Mouse (Mus musculus) frontal cortex, postnatal 14 days (tissue): ENCODE results near the gene 4932438H23Rik.

Experiments
- DNase-seq, 2 experiments: peaks; one replicate each; pipeline ENCODE4 v3.0.0; 2022; ENCODE audit warnings: low spot score in 2 of 2

Gene 4932438H23Rik

DNA sequence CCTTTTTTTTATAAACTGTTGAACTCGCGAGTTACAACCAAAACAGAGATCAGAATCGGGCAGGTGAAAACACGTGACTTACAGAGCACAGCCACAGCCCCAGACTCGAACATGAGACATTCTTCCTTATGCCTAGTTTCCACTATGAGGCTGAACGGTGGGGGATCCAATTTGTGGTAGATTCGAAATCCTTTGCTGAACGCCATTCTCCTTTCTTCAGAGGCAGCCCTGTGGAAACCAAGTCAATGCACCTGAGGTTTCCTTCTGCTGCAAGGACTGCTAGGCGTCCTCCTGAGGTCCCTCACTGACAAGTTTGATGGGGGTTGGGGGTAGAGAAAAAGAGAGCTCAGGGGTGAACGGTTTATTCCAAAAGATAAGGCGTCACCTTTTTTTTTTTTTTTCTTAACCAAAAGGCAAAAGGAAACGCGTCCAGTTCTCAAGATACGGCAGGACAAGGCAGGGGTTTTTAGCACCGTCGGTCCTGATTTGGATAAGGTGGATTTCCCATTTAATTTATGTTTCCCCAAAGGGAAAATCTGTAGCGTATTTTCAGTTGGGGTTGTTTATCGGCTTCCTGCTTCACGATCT is 84.9 kb downstream of the 4932438H23Rik start:
- no peak for DNase-seq

DNA sequence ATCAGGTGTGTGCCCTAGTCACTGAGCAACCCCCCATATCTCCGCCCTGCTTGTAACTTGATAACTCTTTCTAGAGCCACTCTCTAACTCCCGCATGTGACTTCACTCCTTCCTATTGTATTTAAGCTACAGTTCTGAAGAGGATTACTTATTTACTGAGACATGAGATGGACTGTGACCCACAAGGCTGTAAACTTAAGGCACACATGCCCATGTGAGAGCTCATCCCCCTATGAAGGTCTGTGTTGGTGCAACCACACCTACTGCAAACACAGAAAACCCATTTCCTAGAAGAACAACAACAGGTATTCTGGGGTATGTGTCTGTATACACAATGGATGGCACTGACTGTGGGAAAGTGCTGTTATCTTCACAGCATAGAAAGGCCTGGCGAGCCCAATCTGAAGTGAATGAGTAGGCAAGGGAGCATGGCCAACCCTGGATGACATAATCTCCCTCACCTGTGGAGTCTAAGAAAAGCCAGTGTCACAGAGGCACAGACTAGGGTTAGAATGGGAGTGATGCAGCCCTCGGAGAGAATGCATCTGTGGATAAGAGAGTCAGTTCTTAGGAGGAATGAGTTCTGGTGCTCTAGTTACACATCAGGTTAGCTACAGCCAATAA is 89.9 kb downstream of the 4932438H23Rik start:
- no peak for DNase-seq
